Mouse (Mus musculus): ENCODE results near the gene Mapkapk2. TPM values are rescaled to one million over a fixed set of nuclear protein-coding genes. Genes with fewer than 3 reads are reported as not detected.

Mapkapk2 gene
- total and polyA plus RNA-seq, 3 experiments: 53.2 to 85.4 TPM; not detected in 1

DNA sequence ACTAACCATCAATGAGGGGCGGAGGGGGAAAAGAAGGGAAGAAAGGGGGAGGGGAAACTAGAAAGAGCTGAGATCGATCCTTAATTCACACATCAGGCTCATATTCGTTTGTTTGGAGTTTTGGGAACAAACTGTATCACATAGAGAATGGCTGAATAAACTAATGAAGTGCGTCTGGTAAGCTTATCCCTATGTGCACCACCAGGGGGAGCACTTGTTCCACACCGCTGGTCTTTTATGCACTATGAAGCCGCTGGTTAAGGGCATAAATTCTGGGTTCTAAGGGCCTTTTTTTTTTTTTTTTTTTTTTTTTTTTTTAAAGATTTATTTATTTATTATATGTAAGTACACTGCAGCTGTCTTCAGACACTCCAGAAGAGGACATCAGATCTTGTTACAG lies 18.3 kb upstream of the Mapkapk2 start:
- Histone ChIP-seq H3K27ac (ENCODE audit: control insufficient read depth, low read depth, low read length) (no peak overlapping the region), H3K27me3 (ENCODE audit: control insufficient read depth in 1 of 2, insufficient read depth in 2 of 2, low read length in 2 of 2) (peaks cover 0 to 2% of the 10 kb centered on the region in 2 experiments; a peak in 2 of 4 replicates), H3K9ac (ENCODE audit: control insufficient read depth, low read depth, low read length, poor library complexity, severe bottlenecking) (no peak overlapping the region), H3K79me2 (ENCODE audit: control insufficient read depth, insufficient read depth, low read length, poor library complexity) (no peaks in the 10 kb centered on the region), H3K36me3 (ENCODE audit: control insufficient read depth in 1 of 2, insufficient read depth in 2 of 2, low read length in 2 of 2) (peaks cover 0 to 7% of the 10 kb centered on the region in 2 experiments; a peak in 2 of 4 replicates), H3K9me3 (replicated peaks; ENCODE audit: insufficient read depth, low read length) (no peaks in the 10 kb centered on the region), H3K4me1 (ENCODE audit: control insufficient read depth in 1 of 2, insufficient read depth in 2 of 2, low read length in 2 of 2) (peaks cover 2 to 11% of the 10 kb centered on the region in 2 experiments; a peak in 3 of 4 replicates), H3K4me3 (ENCODE audit: control insufficient read depth in 1 of 2, insufficient read depth in 1 of 2, low read depth in 2 of 2, low read length in 2 of 2) (no peak overlapping the region)
- TF ChIP-seq NELFE (IDR thresholded peaks at IDR 0.05; ENCODE audit: low read depth, low read length) (no peak), MYB (IDR thresholded peaks at IDR 0.05; ENCODE audit: low read depth, low read length) (no peak), ELF1 (IDR thresholded peaks at IDR 0.05; ENCODE audit: low read depth, low read length) (no peak), POLR2AphosphoS2 (IDR thresholded peaks at IDR 0.05; ENCODE audit: low read length) (no peak), UBTF (IDR thresholded peaks at IDR 0.05; ENCODE audit: borderline replicate concordance, insufficient read depth, low read depth, low read length) (no peak), SIN3A (IDR thresholded peaks at IDR 0.05; ENCODE audit: low read length) (no peak), SMC3 (IDR thresholded peaks at IDR 0.05; ENCODE audit: low read depth, low read length) (peak; percentile 96), CTCF (IDR thresholded peaks at IDR 0.05 in 2 of 3, conservative IDR thresholded peaks at IDR 0.05 in 1 of 3; ENCODE audit: control insufficient read depth in 1 of 3, insufficient read depth in 1 of 3, low read depth in 2 of 3, low read length in 3 of 3, poor library complexity in 1 of 3, severe bottlenecking in 1 of 3) (peak; percentile 84 to 87 (median 87)), TAL1 (IDR thresholded peaks at IDR 0.05; ENCODE audit: low read length) (no peak), ZC3H11A (IDR thresholded peaks at IDR 0.05; ENCODE audit: low read depth, low read length) (peak; percentile 97), RAD21 (IDR thresholded peaks at IDR 0.05; ENCODE audit: low read depth, low read length) (peak; percentile 85), TBP (IDR thresholded peaks at IDR 0.05; ENCODE audit: low read depth, low read length) (0 out of 2 replicates have a peak, but pooled peaks have one; percentile 19), POLR2A (IDR thresholded peaks at IDR 0.05; ENCODE audit: control insufficient read depth in 1 of 2, insufficient read depth in 1 of 2, low read depth in 1 of 2, low read length in 2 of 2, poor library complexity in 1 of 2) (no peak), MEF2A (IDR thresholded peaks at IDR 0.05; ENCODE audit: extremely low read depth, insufficient replicate concordance, low read depth, low read length, poor library complexity, severe bottlenecking) (no peak), ZMIZ1 (IDR thresholded peaks at IDR 0.05; ENCODE audit: low read depth, low read length) (no peak), USF2 (IDR thresholded peaks at IDR 0.05; ENCODE audit: borderline replicate concordance in 1 of 2, insufficient read depth in 1 of 2, low read depth in 1 of 2, low read length in 2 of 2) (no peak)
- peak; percentile 84 for DNase-seq (ENCODE audit: low read depth, low spot score)

DNA sequence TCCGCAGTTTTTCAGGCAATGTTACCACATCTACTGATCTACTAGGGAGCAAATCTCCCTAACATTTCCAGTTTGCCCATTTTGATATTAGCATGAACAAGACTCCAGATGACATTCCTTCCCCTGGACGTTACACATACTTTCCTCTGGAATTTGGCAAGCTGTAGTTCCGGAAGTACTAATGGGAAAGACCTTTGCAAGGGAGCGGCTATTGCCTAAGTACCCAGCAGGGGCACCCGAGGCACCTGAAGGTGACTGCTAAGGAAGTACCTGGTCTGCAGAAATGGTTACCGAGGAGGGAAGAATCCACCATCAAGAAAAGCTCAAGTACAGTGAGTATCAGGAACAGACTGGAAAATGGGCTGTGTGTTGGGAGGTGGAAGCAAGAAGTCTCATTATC lies 14.9 kb upstream of the Mapkapk2 start:
- Histone ChIP-seq H3K27ac (ENCODE audit: control insufficient read depth, low read depth, low read length) (no peak overlapping the region), H3K36me3 (ENCODE audit: control insufficient read depth in 1 of 2, insufficient read depth in 2 of 2, low read length in 2 of 2) (peaks cover 0 to 4% of the 10 kb centered on the region in 2 experiments; a peak in 1 of 4 replicates), H3K27me3 (ENCODE audit: control insufficient read depth in 1 of 2, insufficient read depth in 2 of 2, low read length in 2 of 2) (peaks cover 0 to 2% of the 10 kb centered on the region in 2 experiments; a peak in 2 of 4 replicates), H3K9ac (ENCODE audit: control insufficient read depth, low read depth, low read length, poor library complexity, severe bottlenecking) (no peak overlapping the region), H3K79me2 (ENCODE audit: control insufficient read depth, insufficient read depth, low read length, poor library complexity) (no peaks in the 10 kb centered on the region), H3K4me3 (ENCODE audit: control insufficient read depth in 1 of 2, insufficient read depth in 1 of 2, low read depth in 2 of 2, low read length in 2 of 2) (no peak overlapping the region), H3K4me1 (ENCODE audit: control insufficient read depth in 1 of 2, insufficient read depth in 2 of 2, low read length in 2 of 2) (peaks cover 3 to 11% of the 10 kb centered on the region in 2 experiments), H3K9me3 (replicated peaks; ENCODE audit: insufficient read depth, low read length) (no peaks in the 10 kb centered on the region)
- TF ChIP-seq CHD2 (IDR thresholded peaks at IDR 0.05; ENCODE audit: low read length) (no peak), USF2 (IDR thresholded peaks at IDR 0.05; ENCODE audit: borderline replicate concordance in 1 of 2, insufficient read depth in 1 of 2, low read depth in 1 of 2, low read length in 2 of 2) (no peak), HCFC1 (IDR thresholded peaks at IDR 0.05; ENCODE audit: low read depth, low read length) (no peak), CTCF (IDR thresholded peaks at IDR 0.05 in 2 of 3, conservative IDR thresholded peaks at IDR 0.05 in 1 of 3; ENCODE audit: control insufficient read depth in 1 of 3, insufficient read depth in 1 of 3, low read depth in 2 of 3, low read length in 3 of 3, poor library complexity in 1 of 3, severe bottlenecking in 1 of 3) (no peak), GATA1 (IDR thresholded peaks at IDR 0.05; ENCODE audit: low read depth, low read length) (no peak), ZC3H11A (IDR thresholded peaks at IDR 0.05; ENCODE audit: low read depth, low read length) (no peak), TCF12 (IDR thresholded peaks at IDR 0.05; ENCODE audit: low read depth, low read length) (no peak), MYB (IDR thresholded peaks at IDR 0.05; ENCODE audit: low read depth, low read length) (no peak), UBTF (IDR thresholded peaks at IDR 0.05; ENCODE audit: borderline replicate concordance, insufficient read depth, low read depth, low read length) (no peak), TAL1 (IDR thresholded peaks at IDR 0.05; ENCODE audit: low read length) (no peak), EP300 (IDR thresholded peaks at IDR 0.05; ENCODE audit: low read depth in 1 of 2, low read length in 2 of 2) (no peak), CHD1 (IDR thresholded peaks at IDR 0.05; ENCODE audit: low read depth, low read length) (no peak), MAFK (IDR thresholded peaks at IDR 0.05; ENCODE audit: borderline replicate concordance, low read depth, low read length) (no peak), MXI1 (IDR thresholded peaks at IDR 0.05; ENCODE audit: low read depth, low read length) (no peak), MEF2A (IDR thresholded peaks at IDR 0.05; ENCODE audit: extremely low read depth, insufficient replicate concordance, low read depth, low read length, poor library complexity, severe bottlenecking) (no peak), ZKSCAN1 (IDR thresholded peaks at IDR 0.05; ENCODE audit: low read depth, low read length) (no peak)
- no peak for DNase-seq (ENCODE audit: low read depth, low spot score)
